Mouse (Mus musculus) testis, adult 2 months (tissue): Measurements from ENCODE around the gene Cyth1.

Experiments used
- CTCF ChIP-seq: fragments of 200-500 bp; IDR thresholded peaks from 2 replicates; pipeline ENCODE4 v1.5.1; 2012; ENCODE audit warnings: low read depth, mild to moderate bottlenecking, inconsistent platforms, low read length, moderate library complexity; ENCODE audit not compliant: control insufficient read depth, insufficient read depth, insufficient replicate concordance
- POLR2A ChIP-seq: fragments of 200-500 bp; IDR thresholded peaks from 2 replicates; pipeline ENCODE4 v1.6.1; 2012; ENCODE audit warnings: low read depth, mild to moderate bottlenecking, inconsistent platforms, low read length, moderate library complexity; ENCODE audit not compliant: control insufficient read depth

- TF ChIP-seq POLR2A = no peak
- TF ChIP-seq CTCF = no peak
Measured at GRCm38 (mm10) chr11:118203469-118203868, 44.9 kb downstream of the Cyth1 start.
